In the genomic region with DNA sequence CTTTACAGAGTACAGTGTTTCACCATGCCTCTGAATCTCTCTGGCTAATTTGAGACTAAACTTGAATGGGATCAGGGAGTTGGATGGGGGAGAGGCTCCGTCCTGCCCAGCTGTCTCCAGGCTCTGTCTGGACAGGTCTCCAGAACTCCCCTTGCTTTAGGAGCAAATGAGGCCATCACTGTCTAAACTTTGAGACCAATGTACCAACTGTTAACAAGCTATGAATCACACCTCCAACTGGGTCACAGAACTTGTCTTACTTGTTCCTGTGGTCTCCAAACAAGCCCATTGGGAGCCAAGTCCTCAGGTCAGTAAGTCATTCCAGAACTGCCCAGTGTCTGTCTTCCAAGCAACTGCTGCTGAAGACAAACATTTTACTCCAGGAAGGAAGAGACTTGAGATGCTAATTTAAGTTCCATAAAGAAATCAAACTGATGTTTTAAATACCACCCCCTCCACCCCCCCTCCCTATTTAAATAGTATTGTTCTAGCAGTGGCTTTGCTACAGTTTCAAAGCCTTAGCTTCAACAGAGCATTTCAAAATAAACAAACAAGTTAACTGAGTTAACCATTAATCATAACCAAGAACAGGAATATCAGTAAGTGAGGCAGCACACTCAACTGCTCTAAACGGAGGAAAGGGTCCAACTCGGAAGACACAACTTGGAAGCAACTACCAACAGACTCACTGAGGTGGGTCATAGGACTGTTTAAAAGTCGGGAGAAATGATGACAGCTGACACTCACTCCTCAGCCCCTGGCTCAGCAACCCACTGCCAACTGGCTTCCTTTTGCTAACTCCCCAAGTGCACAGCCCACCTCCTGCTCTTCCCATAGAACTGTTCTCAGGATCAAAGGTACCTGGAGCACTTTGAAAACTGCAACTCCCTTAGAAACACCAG, we compare ENCODE assay signal across 15 mouse cellular contexts. TPM values are rescaled to one million over a fixed set of nuclear protein-coding genes. Genes with fewer than 3 reads are reported as not detected.
DNase-seq lines count a peak whose midpoint lies in the region; ATAC-seq and TF ChIP-seq lines count a peak whose summit lies in the region.
"Had no signal": no experiment of that assay in that cellular context is flagged by ENCODE, and none has a peak within 500 bp of the region (broad histone marks: within the 10 kb centered on the region; RNA-seq: fewer than 3 reads in every experiment).

No protein-coding gene starts in this region.

- no peak for TF ChIP-seq POLR2A in lung, adult 2 months (IDR thresholded peaks at IDR 0.05; ENCODE audit: borderline replicate concordance, extremely low read depth, low read depth, low read length)

- peak; percentile 40; the same call in 1 of the 2 replicates for ATAC-seq in kidney, embryonic 15.5 days (replicated peaks; ENCODE audit: low FRiP score)
- ATAC-seq in liver, embryonic 16.5 days (ENCODE audit: low read depth) = no peak
- peak; percentile 70 for ATAC-seq in stomach, postnatal 0 days (ENCODE audit: low FRiP score, low TSS enrichment)
- ATAC-seq in hindbrain, embryonic 11.5 days (ENCODE audit: low FRiP score) = no peak
- ATAC-seq: forebrain, postnatal 0 days; midbrain, embryonic 13.5 days had no signal

- H3K4me3 ChIP-seq in lung, adult 2 months (replicated peaks; ENCODE audit: extremely low read depth, low read depth, low read length) = no peak overlapping the region
- no peak overlapping the region for H3K4me3 ChIP-seq in kidney, embryonic 15.5 days (replicated peaks)
- H3K4me3 ChIP-seq in liver, embryonic 16.5 days (ENCODE audit: low read depth, low read length) = no peak overlapping the region
- no peak overlapping the region for H3K4me3 ChIP-seq in stomach, postnatal 0 days (ENCODE audit: low read depth, low read length)
- no peak overlapping the region for H3K4me3 ChIP-seq in hindbrain, embryonic 11.5 days (ENCODE audit: low read depth, low read length)
- H3K4me3 ChIP-seq: heart, adult 2 months; hindbrain, embryonic 13.5 days; midbrain, embryonic 13.5 days had no signal

- H3K9ac ChIP-seq in kidney, embryonic 15.5 days = no peak overlapping the region
- no peak overlapping the region for H3K9ac ChIP-seq in liver, embryonic 16.5 days (ENCODE audit: low read depth, low read length)
- no peak overlapping the region for H3K9ac ChIP-seq in stomach, postnatal 0 days (ENCODE audit: low read length)
- H3K9ac ChIP-seq in hindbrain, embryonic 11.5 days (ENCODE audit: low read depth, low read length) = no peak overlapping the region
- H3K9ac ChIP-seq: forebrain, postnatal 0 days; hindbrain, embryonic 13.5 days; midbrain, embryonic 13.5 days had no signal

- H3K4me2 ChIP-seq in kidney, embryonic 15.5 days = 0 out of 2 replicates have a peak overlapping the region, but pooled peaks have one; percentile 16
- peak overlapping the region; percentile 32; the same call in 1 of the 2 replicates for H3K4me2 ChIP-seq in liver, embryonic 16.5 days (ENCODE audit: low read depth, low read length)
- H3K4me2 ChIP-seq in stomach, postnatal 0 days (replicated peaks; ENCODE audit: low read depth) = peak overlapping the region; percentile 31; the same call in 1 of the 2 replicates
- H3K4me2 ChIP-seq in hindbrain, embryonic 11.5 days (replicated peaks; ENCODE audit: low read depth, low read length) = no peak overlapping the region
- H3K4me2 ChIP-seq: hindbrain, embryonic 13.5 days; midbrain, embryonic 13.5 days had no signal

- H3K9me3 ChIP-seq in kidney, embryonic 15.5 days (replicated peaks) = no peaks in the 10 kb centered on the region
- H3K9me3 ChIP-seq in liver, embryonic 16.5 days (replicated peaks; ENCODE audit: control insufficient read depth, low read length) = no peaks in the 10 kb centered on the region
- no peaks in the 10 kb centered on the region for H3K9me3 ChIP-seq in stomach, postnatal 0 days (ENCODE audit: control insufficient read depth, low read length)
- H3K9me3 ChIP-seq in hindbrain, embryonic 11.5 days (ENCODE audit: control insufficient read depth, low read length) = no peaks in the 10 kb centered on the region
- H3K9me3 ChIP-seq: hindbrain, embryonic 13.5 days; midbrain, embryonic 13.5 days had no signal

- no peaks in the 10 kb centered on the region for H3K27me3 ChIP-seq in kidney, embryonic 15.5 days
- no peaks in the 10 kb centered on the region for H3K27me3 ChIP-seq in liver, embryonic 16.5 days (ENCODE audit: control insufficient read depth, insufficient read depth, low read depth, low read length)
- no peaks in the 10 kb centered on the region for H3K27me3 ChIP-seq in stomach, postnatal 0 days (ENCODE audit: control insufficient read depth, insufficient read depth, low read length)
- H3K27me3 ChIP-seq in hindbrain, embryonic 11.5 days (ENCODE audit: control insufficient read depth, insufficient read depth, low read length) = no peaks in the 10 kb centered on the region
- H3K27me3 ChIP-seq: hindbrain, embryonic 13.5 days; midbrain, embryonic 13.5 days had no signal

- H3K36me3 ChIP-seq in kidney, embryonic 15.5 days = no peaks in the 10 kb centered on the region
- no peaks in the 10 kb centered on the region for H3K36me3 ChIP-seq in liver, embryonic 16.5 days (ENCODE audit: control insufficient read depth, insufficient read depth)
- H3K36me3 ChIP-seq in stomach, postnatal 0 days (ENCODE audit: control insufficient read depth, insufficient read depth, low read length) = no peaks in the 10 kb centered on the region
- H3K36me3 ChIP-seq in hindbrain, embryonic 11.5 days (ENCODE audit: control insufficient read depth, insufficient read depth, low read length) = no peaks in the 10 kb centered on the region
- H3K36me3 ChIP-seq: hindbrain, embryonic 13.5 days; midbrain, embryonic 13.5 days had no signal

- H3K4me1 ChIP-seq in lung, adult 2 months (ENCODE audit: control insufficient read depth, insufficient read depth, low read length) = peaks cover 61% of the 10 kb centered on the region
- H3K4me1 ChIP-seq in kidney, embryonic 15.5 days = peaks cover 48% of the 10 kb centered on the region
- peaks cover 22% of the 10 kb centered on the region for H3K4me1 ChIP-seq in liver, embryonic 16.5 days (ENCODE audit: control insufficient read depth, low read depth, low read length)
- no peaks in the 10 kb centered on the region; the same call in 1 of the 2 replicates for H3K4me1 ChIP-seq in stomach, postnatal 0 days (replicated peaks; ENCODE audit: control insufficient read depth, insufficient read depth)
- H3K4me1 ChIP-seq in hindbrain, embryonic 11.5 days (replicated peaks; ENCODE audit: control insufficient read depth, insufficient read depth, low read length) = 0 out of 2 replicates have a peak, but pooled peaks cover 2% of the 10 kb centered on the region

- WGBS in lung, adult 2 months = 14% methylated on average over 4 of the region's 4 CpGs
- 40% methylated on average over 4 of the region's 4 CpGs for WGBS in kidney, embryonic 15.5 days
- WGBS in liver, embryonic 16.5 days (ENCODE audit: insufficient replicate concordance) = 47% methylated on average over 4 of the region's 4 CpGs
- 28% methylated on average over 4 of the region's 4 CpGs for WGBS in stomach, postnatal 0 days
- WGBS in hindbrain, embryonic 11.5 days = 76% methylated on average over 4 of the region's 4 CpGs

- DNase-seq in lung, adult 2 months = peak; percentile 38
- DNase-seq in lung, postnatal 10 days = no peak
- peak; percentile 60 for DNase-seq in stomach, postnatal 0 days (ENCODE audit: low spot score)
- no peak for DNase-seq in hindbrain, embryonic 11.5 days (ENCODE audit: low spot score)
- no peak for DNase-seq in gastrocnemius, adult 8-10 months (ENCODE audit: low spot score in 2 of 2)
- DNase-seq in right cerebral cortex, postnatal 36 days (ENCODE audit: low spot score in 2 of 2) = no peak
- DNase-seq: adrenal gland, postnatal 14 days; cerebellum, adult 11-12 months; forebrain, postnatal 0 days; heart, adult 2 months had no signal

- TF ChIP-seq CTCF in lung, adult 2 months (IDR thresholded peaks at IDR 0.05; ENCODE audit: insufficient read depth, low read length) = no peak
- no peak for TF ChIP-seq CTCF in stomach, postnatal 0 days (IDR thresholded peaks at IDR 0.05; ENCODE audit: low read depth)

- H3K27ac ChIP-seq in kidney, embryonic 15.5 days = peak overlapping the region; percentile 62
- peak overlapping the region; percentile 79 for H3K27ac ChIP-seq in liver, embryonic 16.5 days (ENCODE audit: low read length)
- peak overlapping the region; percentile 73 for H3K27ac ChIP-seq in stomach, postnatal 0 days (replicated peaks)
- no peak overlapping the region for H3K27ac ChIP-seq in hindbrain, embryonic 11.5 days (ENCODE audit: low read depth, low read length)
- H3K27ac ChIP-seq: heart, adult 2 months; hindbrain, embryonic 13.5 days; midbrain, embryonic 13.5 days had no signal

- TF ChIP-seq EP300 in stomach, postnatal 0 days (optimal IDR thresholded peaks at IDR 0.05) = peak; percentile 68

RNA-seq across cellular contexts. Expression of a gene that starts 15.6 kb away (rescaled TPM):
- 92.8 and 98.3 TPM in 2 replicates for polyA plus RNA-seq in lung, adult 2 months (2012; rRNA removed)
- 45.7 and 47.5 TPM in 2 replicates for polyA plus RNA-seq in kidney, embryonic 15.5 days (2015; fragmentation: Nextera tagmentation; extraction: Ambion mirVana)
- 2.9 and 3.2 TPM in 2 replicates for polyA plus RNA-seq in liver, embryonic 16.5 days (2015; fragmentation: Nextera tagmentation; extraction: Ambion mirVana)
- polyA plus RNA-seq in stomach, postnatal 0 days (2015; fragmentation: Nextera tagmentation; extraction: Ambion mirVana) = 59.7 and 60.9 TPM in 2 replicates
- polyA plus RNA-seq in hindbrain, embryonic 11.5 days (2014; fragmentation: Nextera tagmentation; extraction: Ambion mirVana) = 34.9 and 50.5 TPM in 2 replicates
- total RNA-seq in gastrocnemius, adult 8-10 months (2022) = 10 to 100 TPM in 1 of 4 experiments, 1 to 10 TPM in 3; 8.5 to 10.2 (median 8.9) TPM

RNA-seq across cellular contexts. Expression of a gene that starts 49.7 kb away (rescaled TPM):
- polyA plus RNA-seq in lung, adult 2 months (2012; rRNA removed) = 0.33 and 0.65 TPM in 2 replicates
- 0.29 and 0.31 TPM in 2 replicates for polyA plus RNA-seq in kidney, embryonic 15.5 days (2015; fragmentation: Nextera tagmentation; extraction: Ambion mirVana)
- polyA plus RNA-seq in liver, embryonic 16.5 days (2015; fragmentation: Nextera tagmentation; extraction: Ambion mirVana) = 0.04 TPM in 1 of 2 replicates, not detected in the other
- 0.40 and 0.45 TPM in 2 replicates for polyA plus RNA-seq in stomach, postnatal 0 days (2015; fragmentation: Nextera tagmentation; extraction: Ambion mirVana)
- polyA plus RNA-seq in hindbrain, embryonic 11.5 days (2014; fragmentation: Nextera tagmentation; extraction: Ambion mirVana) = 0.21 and 0.31 TPM in 2 replicates
- under 1 TPM in 1 of 4 experiments, not detected in 3; 0.15 TPM for total RNA-seq in gastrocnemius, adult 8-10 months (2022)
- polyA plus RNA-seq: thymus, postnatal 0 days had no signal

Comparison
In these comparisons a context has a peak if more than half of its experiments do, and no peak if none do; other contexts are left out.
1. DNase-seq: peak in lung, adult 2 months (single experiment) and stomach, postnatal 0 days (single experiment); none in lung, postnatal 10 days (single experiment), hindbrain, embryonic 11.5 days (single experiment), gastrocnemius, adult 8-10 months (0 of 2) and right cerebral cortex, postnatal 36 days (0 of 2).
2. ATAC-seq: peak in kidney, embryonic 15.5 days (single experiment) and stomach, postnatal 0 days (single experiment); none in liver, embryonic 16.5 days (single experiment) and hindbrain, embryonic 11.5 days (single experiment).